Mouse (Mus musculus) kidney, postnatal 0 days (tissue): ENCODE measurements around the gene Igsf9. TPM values are rescaled to one million over a fixed set of nuclear protein-coding genes. Genes with fewer than 3 reads are reported as not detected.
A peak's percentile ranks its signal among the peaks of the same experiment; 100 is the strongest.

ENCODE experiments used
- ATAC-seq: fragments of 200-750 bp; cut with Nextera tagmentation; replicated peaks from 2 replicates; pipeline ENCODE4 v1.8.0; 2017; ENCODE audit warnings: low read depth, moderate number of reproducible peaks, moderate TSS enrichment, moderate library complexity; ENCODE audit not compliant: low FRiP score
- DNase-seq: peaks from one replicate; pipeline ENCODE4 v3.0.0-alpha.2; 2016; ENCODE audit warnings: low spot score
- H3K27ac ChIP-seq: fragments of 300-500 bp; sonication (generic); 2 replicates; pipeline ENCODE4 v1.5.1; 2014; ENCODE audit warnings: mild to moderate bottlenecking
- H3K27me3 ChIP-seq: fragments of 300-500 bp; sonication (generic); 2 replicates; pipeline ENCODE4 v1.6.1; 2014; ENCODE audit warnings: low read length, mixed read lengths; ENCODE audit not compliant: insufficient read depth
- H3K36me3 ChIP-seq: fragments of 300-500 bp; sonication (generic); 2 replicates; pipeline ENCODE4 v1.6.1; 2014; ENCODE audit warnings: low read length, mixed read lengths; ENCODE audit not compliant: insufficient read depth
- H3K4me1 ChIP-seq: fragments of 300-500 bp; sonication (generic); replicated peaks from 2 replicates; pipeline ENCODE4 v1.6.1; 2014; ENCODE audit warnings: antibody characterized with exemption, low read length, mixed read lengths; ENCODE audit not compliant: insufficient read depth
- H3K4me2 ChIP-seq: fragments of 300-500 bp; sonication (generic); 2 replicates; pipeline ENCODE4 v1.6.1; 2014; ENCODE audit warnings: mild to moderate bottlenecking, low read length, moderate library complexity, mixed read lengths
- H3K4me3 ChIP-seq: fragments of 300-500 bp; sonication (generic); replicated peaks from 2 replicates; pipeline ENCODE4 v1.5.1; 2014; ENCODE audit warnings: low read depth, low read length
- H3K9ac ChIP-seq: fragments of 300-500 bp; sonication (generic); 2 replicates; pipeline ENCODE4 v1.6.1; 2014; ENCODE audit warnings: low read depth, low read length
- H3K9me3 ChIP-seq: fragments of 300-500 bp; sonication (generic); replicated peaks from 2 replicates; pipeline ENCODE4 v1.6.1; 2016; ENCODE audit warnings: low read length, inconsistent platforms, mixed read lengths
- CTCF ChIP-seq: IDR thresholded peaks from 2 replicates; pipeline ENCODE4 v1.5.1; 2016; ENCODE audit warnings: antibody characterized with exemption, low read depth, mild to moderate bottlenecking, moderate library complexity
- WGBS: fragments of 180-500 bp; shearing (Covaris S2); extraction: QIAGEN DNeasy Blood & Tissue Kit; methylation state at CpG from one replicate; pipeline ENCODE4 v1.1.7; 2014; 5-methylcytosine and 5-hydroxymethylcytosine counted together
- polyA plus RNA-seq: library from polyadenylated mRNA; unstranded; fragments of >200 nt; fragmentation: Nextera tagmentation; extraction: Ambion mirVana; gene quantifications from 2 replicates; pipeline ENCODE4 v1.2.1, GENCODE M21; 2015

Gene Igsf9
- polyA plus RNA-seq, 1 experiment from 2014 or later = 12.5 TPM

DNA sequence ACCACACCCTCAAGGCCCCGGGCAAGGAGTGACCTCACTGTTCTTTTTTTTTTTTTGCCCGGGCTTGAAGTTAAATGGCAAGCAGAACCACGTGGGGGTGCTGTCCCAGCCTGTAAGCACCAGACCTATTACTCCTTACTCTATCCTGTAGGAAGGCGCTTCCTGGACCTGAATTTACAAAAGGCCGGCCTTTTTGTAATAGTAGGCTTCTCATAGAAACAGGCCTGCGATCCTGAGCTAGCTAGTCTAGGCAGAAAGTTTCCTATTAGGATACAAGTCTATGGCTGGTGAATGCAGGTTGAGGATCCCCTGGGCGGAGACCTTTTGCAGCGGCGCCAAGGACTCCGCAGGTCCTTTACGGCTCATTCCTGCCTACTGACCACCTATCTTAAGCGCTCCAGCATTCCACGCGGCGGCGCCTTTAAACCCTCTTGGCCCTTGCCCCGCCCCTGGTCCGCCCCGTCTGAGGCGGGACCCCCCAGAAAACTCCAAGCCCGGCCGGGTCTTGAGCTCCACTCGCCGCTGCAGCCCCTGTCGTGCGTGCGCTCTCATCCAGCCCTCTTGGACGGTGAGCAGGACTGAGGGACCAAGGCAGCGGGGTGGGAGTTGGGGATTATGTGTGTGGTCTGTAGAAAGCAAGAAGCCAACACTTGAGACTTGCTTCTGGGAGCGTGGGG, 18.3 kb downstream of the Igsf9 start, which contains the start of gene Tagln2:
Gene Tagln2, plus strand, starts transcription at position 283 of the 677 bp plus-strand sequence.
- Histone ChIP-seq H3K4me2 (peak within 1 kb of the TSS; percentile 71), H3K36me3 (0 out of 2 replicates have a peak, but pooled peaks cover 4% of the 10 kb centered on the region), H3K9me3 (no peaks in the 10 kb centered on the region), H3K4me3 (peak within 1 kb of the TSS; percentile 57), H3K4me1 (peaks cover 28% of the 10 kb centered on the region), H3K27me3 (no peaks in the 10 kb centered on the region), H3K27ac (peak within 1 kb of the TSS; percentile 79), H3K9ac (peak within 1 kb of the TSS; percentile 67)
- peak; percentile 57; the same call in 1 of the 2 replicates for TF ChIP-seq CTCF
- ATAC-seq (peak; percentile 69), DNase-seq (peak; percentile 91)
- 2% methylated on average over 30 of the region's 30 CpGs for WGBS

DNA sequence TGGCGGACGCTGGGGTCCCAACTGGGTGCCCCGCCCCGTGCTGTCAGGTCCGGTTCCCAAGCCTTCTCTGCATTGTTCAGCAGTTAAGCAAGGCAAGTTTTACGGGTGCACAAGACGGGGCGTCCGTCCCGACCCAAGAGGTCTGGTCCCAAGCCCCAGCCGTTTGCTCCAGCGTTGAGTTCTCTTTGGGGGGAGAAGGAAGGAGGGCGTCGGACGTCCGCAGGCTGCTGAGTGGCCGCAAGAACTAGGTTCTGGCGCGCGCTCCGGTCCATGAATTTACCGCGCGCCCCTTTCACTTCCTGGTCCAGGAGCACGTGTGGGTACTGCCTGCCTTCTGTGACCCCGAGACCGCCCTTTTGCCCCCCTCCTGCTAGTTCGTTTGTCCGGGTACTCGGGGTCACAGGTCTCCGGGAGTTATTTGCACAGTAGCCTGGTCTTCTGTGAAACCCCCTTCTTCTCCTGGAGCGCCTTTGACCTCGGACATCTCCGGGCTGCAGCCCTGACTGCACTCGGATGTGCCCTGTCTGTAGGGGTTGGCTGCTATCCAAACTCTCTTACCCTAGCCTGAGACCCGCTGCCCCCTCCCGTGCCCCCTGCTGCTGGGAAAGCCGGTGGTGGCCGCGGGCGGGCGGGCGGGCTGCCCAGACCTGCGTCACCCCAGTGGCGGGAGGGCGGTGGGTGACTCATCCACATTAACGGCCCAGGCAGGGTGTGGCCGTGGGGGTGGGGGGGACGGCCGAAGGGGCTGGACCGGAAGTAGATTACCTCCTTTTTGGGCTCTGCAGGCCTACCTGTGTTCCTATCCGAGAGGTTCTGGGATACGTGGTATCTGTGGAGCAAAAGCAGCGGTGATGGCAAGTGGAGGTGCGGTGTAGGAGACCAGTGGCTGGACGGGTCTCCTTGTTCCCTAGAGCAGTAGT, 19.1 kb downstream of the Igsf9 start:
- TF ChIP-seq CTCF = no peak
- Histone ChIP-seq H3K27me3 (no peaks in the 10 kb centered on the region), H3K36me3 (peaks cover 11% of the 10 kb centered on the region), H3K9me3 (no peaks in the 10 kb centered on the region), H3K4me3 (peak overlapping the region; percentile 57), H3K9ac (peak overlapping the region; percentile 67), H3K27ac (peak overlapping the region; percentile 79), H3K4me1 (peaks cover 28% of the 10 kb centered on the region), H3K4me2 (peak overlapping the region; percentile 71)
- WGBS = 1% methylated on average over 56 of the region's 56 CpGs
- DNase-seq = peak; percentile 64
- peak; percentile 47 for ATAC-seq

DNA sequence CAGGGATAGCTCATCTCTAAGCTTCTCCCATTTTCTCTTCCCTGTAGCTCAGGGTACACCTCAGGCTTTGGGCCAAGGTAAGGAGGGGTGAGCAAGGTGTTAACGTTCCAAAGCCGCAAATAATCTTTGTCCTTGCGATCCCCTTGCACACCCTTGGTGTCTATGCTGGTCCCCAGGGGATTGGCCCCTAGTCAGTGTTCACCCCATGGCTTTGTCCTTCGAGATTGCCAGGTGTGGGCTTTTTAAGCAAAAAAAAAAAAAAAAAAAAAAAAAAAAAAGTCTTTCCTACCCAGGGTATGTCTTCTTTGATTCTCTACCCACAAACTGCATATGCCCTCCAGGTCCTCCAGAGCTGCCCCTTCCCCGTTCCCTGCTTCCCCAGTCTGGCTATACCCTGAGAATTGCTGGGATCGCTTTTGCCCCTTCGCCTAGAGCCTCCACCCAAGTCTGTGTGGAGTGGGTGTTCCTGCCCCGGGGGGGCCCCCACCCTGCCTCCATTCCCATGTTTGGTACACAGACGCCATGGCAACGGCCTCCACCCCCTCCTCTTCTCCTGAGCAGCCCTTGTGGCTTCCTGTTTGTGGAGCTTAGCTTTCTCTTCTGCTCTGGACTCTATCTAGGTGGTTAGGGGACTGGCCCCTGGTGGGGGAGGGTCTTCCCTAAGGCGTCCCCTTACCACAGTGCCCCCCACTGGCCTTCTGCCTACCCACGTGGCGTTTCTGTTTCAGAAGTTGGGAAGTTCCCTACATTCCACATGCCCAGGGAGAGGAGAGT, 20.0 kb downstream of the Igsf9 start:
- ATAC-seq (peak; percentile 5; the same call in 1 of the 2 replicates), DNase-seq (peak; percentile 79)
- WGBS = 31% methylated on average over 13 of the region's 13 CpGs

DNA sequence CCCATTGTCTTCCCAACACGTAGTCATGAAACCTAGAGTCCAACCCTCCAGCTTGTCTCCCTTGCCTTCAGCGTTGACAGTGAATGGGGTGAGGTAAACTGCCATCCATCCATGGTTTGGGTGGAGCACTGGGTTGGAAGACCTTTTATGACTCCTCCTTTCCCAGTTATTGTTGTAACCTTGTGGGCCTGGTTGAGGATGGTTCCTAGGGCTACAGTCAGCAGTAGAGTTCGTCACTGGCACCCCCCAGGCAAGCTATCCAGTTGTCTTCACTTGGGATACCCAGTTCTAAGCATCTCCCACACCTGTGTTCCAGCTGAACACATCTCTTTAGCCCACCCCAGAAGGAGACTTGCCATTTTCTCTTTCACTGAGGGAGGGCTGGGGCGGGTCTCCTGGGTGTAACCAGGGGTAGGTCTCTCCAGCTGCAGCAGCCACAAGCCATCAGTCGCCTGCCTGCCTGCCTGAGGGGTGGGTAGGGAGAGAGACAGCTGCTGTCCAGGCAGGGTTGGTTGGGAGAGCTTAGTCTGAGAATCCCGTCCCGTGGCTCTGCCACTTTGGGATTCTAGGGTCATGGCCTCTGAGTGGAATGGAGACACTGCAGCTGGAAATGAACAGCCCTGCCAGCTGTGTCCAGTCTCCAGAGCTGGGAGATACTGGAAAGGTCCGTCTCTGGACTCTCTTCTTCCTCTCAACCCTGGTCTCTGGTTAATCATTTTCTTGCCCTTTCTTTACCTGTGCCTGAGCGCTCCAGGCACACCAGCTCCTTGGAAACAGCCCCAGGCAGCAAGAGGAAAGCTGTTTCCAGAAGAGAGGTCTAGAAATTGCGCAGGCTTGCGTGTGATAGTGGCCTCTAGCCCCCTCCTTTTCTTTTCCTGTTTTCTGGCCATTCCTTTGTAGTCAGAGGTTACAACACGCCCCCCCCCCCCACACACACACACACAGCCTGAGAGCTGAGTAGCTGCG, 20.8 kb downstream of the Igsf9 start:
- H3K27me3 ChIP-seq = no peaks in the 10 kb centered on the region
- H3K4me1 ChIP-seq = peaks cover 28% of the 10 kb centered on the region
- H3K9me3 ChIP-seq = no peaks in the 10 kb centered on the region
- H3K27ac ChIP-seq = peak overlapping the region; percentile 79
- 20% methylated on average over 12 of the region's 13 CpGs for WGBS
- H3K4me2 ChIP-seq = peak overlapping the region; percentile 71
- H3K9ac ChIP-seq = peak overlapping the region; percentile 39
- no peak; the same call in 1 of the 2 replicates for TF ChIP-seq CTCF
- peaks cover 21% of the 10 kb centered on the region for H3K36me3 ChIP-seq
- H3K4me3 ChIP-seq = peak overlapping the region; percentile 57
- DNase-seq (peak; percentile 74), ATAC-seq (peak; percentile 33)

More for the DNA sequence above, 20.0 kb downstream of the Igsf9 start:
- Histone ChIP-seq H3K27ac (peak overlapping the region; percentile 79), H3K27me3 (no peaks in the 10 kb centered on the region), H3K4me1 (peaks cover 28% of the 10 kb centered on the region), H3K9ac (peak overlapping the region; percentile 67), H3K9me3 (no peaks in the 10 kb centered on the region), H3K4me2 (peak overlapping the region; percentile 71), H3K4me3 (peak overlapping the region; percentile 57), H3K36me3 (peaks cover 19% of the 10 kb centered on the region)
- peak; percentile 42 for TF ChIP-seq CTCF
